Mouse (Mus musculus) MEL (cell line): ENCODE data around the gene Atp13a3.
A peak's percentile ranks its signal among the peaks of the same experiment; 100 is the strongest.

Experiments used
- BHLHE40 ChIP-seq: IDR thresholded peaks from 2 replicates; pipeline ENCODE4 v1.6.1; 2012; ENCODE audit warnings: low read depth, mild to moderate bottlenecking, inconsistent platforms, low read length, improper control_type of control experiment, borderline replicate concordance
- CTCF ChIP-seq, 3 experiments: IDR thresholded peaks in 2 of 3; conservative IDR thresholded peaks in 1 of 3; 2 replicates each; pipeline ENCODE4 v1.5.1; 2011 to 2012; ENCODE audit warnings: low read length in 3 of 3, low read depth in 2 of 3, mild to moderate bottlenecking in 2 of 3, improper control_type of control experiment in 1 of 3, inconsistent platforms in 1 of 3, mixed read lengths in 1 of 3, moderate library complexity in 1 of 3; ENCODE audit not compliant: control insufficient read depth in 1 of 3, insufficient read depth in 1 of 3, poor library complexity in 1 of 3, severe bottlenecking in 1 of 3
- HCFC1 ChIP-seq: IDR thresholded peaks from 2 replicates; pipeline ENCODE4 v1.6.1; 2012; ENCODE audit warnings: low read depth, mild to moderate bottlenecking, inconsistent platforms, low read length, improper control_type of control experiment, moderate library complexity
- MAFK ChIP-seq: IDR thresholded peaks from 2 replicates; pipeline ENCODE4 v1.6.1; 2011; ENCODE audit warnings: low read depth, mild to moderate bottlenecking, low read length, improper control_type of control experiment, borderline replicate concordance
- MAX ChIP-seq: IDR thresholded peaks from 2 replicates; pipeline ENCODE4 v1.6.1; 2011; ENCODE audit warnings: low read length, improper control_type of control experiment
- MAZ ChIP-seq: IDR thresholded peaks from 2 replicates; pipeline ENCODE4 v1.6.1; 2012; ENCODE audit warnings: low read depth, mild to moderate bottlenecking, inconsistent platforms, low read length, improper control_type of control experiment
- POLR2A ChIP-seq, 2 experiments: IDR thresholded peaks; 2 replicates each; pipeline ENCODE4 v1.6.1; 2011 to 2012; ENCODE audit warnings: low read length in 2 of 2, mild to moderate bottlenecking in 2 of 2, control low read depth in 1 of 2, improper control_type of control experiment in 1 of 2, low read depth in 1 of 2, moderate library complexity in 1 of 2; ENCODE audit not compliant: control insufficient read depth in 1 of 2, insufficient read depth in 1 of 2, poor library complexity in 1 of 2
- SMC3 ChIP-seq: IDR thresholded peaks from 2 replicates; pipeline ENCODE4 v1.6.1; 2011; ENCODE audit warnings: low read depth, low read length, improper control_type of control experiment
- UBTF ChIP-seq: IDR thresholded peaks from 2 replicates; pipeline ENCODE4 v1.6.1; 2012; ENCODE audit warnings: low read depth, mild to moderate bottlenecking, inconsistent platforms, low read length, improper control_type of control experiment, moderate library complexity, borderline replicate concordance; ENCODE audit not compliant: insufficient read depth
- USF1 ChIP-seq: IDR thresholded peaks from 2 replicates; pipeline ENCODE4 v1.6.1; 2014; ENCODE audit warnings: low read depth, mild to moderate bottlenecking, inconsistent platforms, low read length, improper control_type of control experiment, moderate library complexity

DNA sequence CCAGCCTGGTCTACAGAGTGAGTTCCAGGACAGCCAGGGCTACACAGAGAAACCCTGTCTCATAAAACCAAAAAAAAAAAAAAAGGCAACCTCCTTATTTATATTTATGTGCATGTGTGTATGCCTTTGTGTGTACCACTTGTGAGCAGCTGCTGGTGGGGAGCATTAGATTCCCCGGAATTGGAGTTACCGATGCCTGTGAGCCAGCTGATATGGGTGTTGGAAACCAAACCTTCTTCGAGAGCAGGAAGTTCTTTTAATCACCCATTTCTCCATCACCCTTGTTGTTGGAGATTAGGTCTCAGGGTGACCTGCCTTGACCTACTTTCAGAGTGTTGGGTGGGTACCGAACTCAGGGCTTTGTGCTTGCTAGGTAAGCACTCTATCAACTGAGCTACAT, 5.1 kb upstream of the Atp13a3 start:
- no peak for TF ChIP-seq CTCF (IDR thresholded peaks at IDR 0.05 in 2 of 3, conservative IDR thresholded peaks at IDR 0.05 in 1 of 3; ENCODE audit: control insufficient read depth in 1 of 3, insufficient read depth in 1 of 3, low read depth in 2 of 3, low read length in 3 of 3, poor library complexity in 1 of 3, severe bottlenecking in 1 of 3)
- TF ChIP-seq BHLHE40: 0 out of 2 replicates have a peak, but pooled peaks have one; percentile 26
- no peak; the same call in 1 of the 2 replicates for TF ChIP-seq HCFC1
- TF ChIP-seq SMC3: no peak; the same call in 1 of the 2 replicates
- no peak; the same call in 1 of the 2 replicates for TF ChIP-seq MAZ
- TF ChIP-seq POLR2A (IDR thresholded peaks at IDR 0.05; ENCODE audit: control insufficient read depth in 1 of 2, insufficient read depth in 1 of 2, low read depth in 1 of 2, low read length in 2 of 2, poor library complexity in 1 of 2): no peak
- TF ChIP-seq USF1: no peak
- peak; percentile 36; the same call in 1 of the 2 replicates for TF ChIP-seq MAFK
- no peak for TF ChIP-seq UBTF
- no peak for TF ChIP-seq MAX
